Mouse (Mus musculus) MEL (cell line): ENCODE measurements around the gene Olfr1130.

Source experiments
- CTCF ChIP-seq, 3 experiments: IDR thresholded peaks in 2 of 3; conservative IDR thresholded peaks in 1 of 3; 2 replicates each; pipeline ENCODE4 v1.5.1; 2011 to 2012; ENCODE audit warnings: low read length in 3 of 3, low read depth in 2 of 3, mild to moderate bottlenecking in 2 of 3, improper control_type of control experiment in 1 of 3, inconsistent platforms in 1 of 3, mixed read lengths in 1 of 3, moderate library complexity in 1 of 3; ENCODE audit not compliant: control insufficient read depth in 1 of 3, insufficient read depth in 1 of 3, poor library complexity in 1 of 3, severe bottlenecking in 1 of 3
- EP300 ChIP-seq, 2 experiments: IDR thresholded peaks; 2 replicates each; pipeline ENCODE4 v1.6.1; 2011; ENCODE audit warnings: improper control_type of control experiment in 2 of 2, low read length in 2 of 2, low read depth in 1 of 2, mild to moderate bottlenecking in 1 of 2
- GATA1 ChIP-seq: IDR thresholded peaks from 2 replicates; pipeline ENCODE4 v1.6.1; 2011; ENCODE audit warnings: low read depth, low read length, improper control_type of control experiment
- KAT2A ChIP-seq: conservative IDR thresholded peaks from 2 replicates; pipeline ENCODE4 v1.6.1; 2012; ENCODE audit warnings: low read depth, low read length, improper control_type of control experiment, inconsistent platforms
- MAX ChIP-seq: IDR thresholded peaks from 2 replicates; pipeline ENCODE4 v1.6.1; 2011; ENCODE audit warnings: low read length, improper control_type of control experiment
- MYC ChIP-seq: IDR thresholded peaks from 2 replicates; pipeline ENCODE4 v1.6.1; 2011; ENCODE audit warnings: low read depth, mild to moderate bottlenecking, low read length, improper control_type of control experiment, moderate library complexity
- POLR2A ChIP-seq, 2 experiments: IDR thresholded peaks; 2 replicates each; pipeline ENCODE4 v1.6.1; 2011 to 2012; ENCODE audit warnings: low read length in 2 of 2, mild to moderate bottlenecking in 2 of 2, control low read depth in 1 of 2, improper control_type of control experiment in 1 of 2, low read depth in 1 of 2, moderate library complexity in 1 of 2; ENCODE audit not compliant: control insufficient read depth in 1 of 2, insufficient read depth in 1 of 2, poor library complexity in 1 of 2
- POLR2AphosphoS2 ChIP-seq: IDR thresholded peaks from 2 replicates; pipeline ENCODE4 v1.6.1; 2011; ENCODE audit warnings: low read length, improper control_type of control experiment
- POLR2AphosphoS5 ChIP-seq: IDR thresholded peaks from 2 replicates; pipeline ENCODE4 v1.6.1; 2012; ENCODE audit warnings: low read depth, borderline replicate concordance, mild to moderate bottlenecking, inconsistent platforms, low read length, moderate library complexity, mixed read lengths
- RCOR1 ChIP-seq: IDR thresholded peaks from 2 replicates; pipeline ENCODE4 v1.6.1; 2012; ENCODE audit warnings: low read depth, mild to moderate bottlenecking, inconsistent platforms, low read length, improper control_type of control experiment

DNA sequence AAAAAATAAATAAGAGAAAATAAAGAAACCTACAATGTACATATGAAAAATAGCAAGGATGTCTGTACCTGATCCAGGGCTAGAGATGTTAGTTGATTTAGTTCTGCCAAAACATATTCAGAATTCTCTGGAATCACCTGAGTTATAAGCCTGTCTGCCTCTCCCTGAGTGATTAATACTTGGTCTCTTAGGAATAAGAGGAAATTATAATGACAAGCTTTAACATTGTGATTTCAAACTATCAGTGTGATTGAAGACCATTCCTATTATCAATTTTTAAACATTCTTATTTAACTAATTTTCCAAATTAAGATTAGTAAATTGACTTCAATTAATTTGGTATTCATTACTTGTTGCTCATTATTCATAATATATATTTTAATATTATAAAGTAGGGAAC lies 41.3 kb downstream of the Olfr1130 start, which contains the start of gene Olfr1133:
- no peak for TF ChIP-seq POLR2A (IDR thresholded peaks at IDR 0.05; ENCODE audit: control insufficient read depth in 1 of 2, insufficient read depth in 1 of 2, low read depth in 1 of 2, low read length in 2 of 2, poor library complexity in 1 of 2)
- no peak for TF ChIP-seq KAT2A
- no peak for TF ChIP-seq EP300 (IDR thresholded peaks at IDR 0.05; ENCODE audit: low read depth in 1 of 2, low read length in 2 of 2)
- no peak for TF ChIP-seq MYC
- no peak for TF ChIP-seq CTCF (IDR thresholded peaks at IDR 0.05 in 2 of 3, conservative IDR thresholded peaks at IDR 0.05 in 1 of 3; ENCODE audit: control insufficient read depth in 1 of 3, insufficient read depth in 1 of 3, low read depth in 2 of 3, low read length in 3 of 3, poor library complexity in 1 of 3, severe bottlenecking in 1 of 3)
- TF ChIP-seq POLR2AphosphoS2, result no peak
- TF ChIP-seq POLR2AphosphoS5, result no peak
- TF ChIP-seq MAX, result no peak
- TF ChIP-seq GATA1, result no peak
- no peak for TF ChIP-seq RCOR1
